Mouse (Mus musculus) midbrain, embryonic 11.5 days (tissue): Measurements from ENCODE around the gene Hoxa13. TPM values are rescaled to one million over a fixed set of nuclear protein-coding genes. Genes with fewer than 3 reads are reported as not detected.

Experiments
- ATAC-seq: fragments of 200-750 bp; cut with Nextera tagmentation; 2 replicates; pipeline ENCODE4 v1.8.0; 2017; ENCODE audit warnings: moderate TSS enrichment, moderate library complexity; ENCODE audit not compliant: low FRiP score
- DNase-seq: peaks from one replicate; pipeline ENCODE4 v3.0.0; 2015; ENCODE audit warnings: low spot score; ENCODE audit errors: missing footprints
- H3K27ac ChIP-seq: fragments of 300-500 bp; sonication (generic); 2 replicates; pipeline ENCODE4 v1.5.1; 2014; ENCODE audit warnings: low read depth, low read length
- H3K27me3 ChIP-seq: fragments of 300-500 bp; sonication (generic); 2 replicates; pipeline ENCODE4 v1.6.1; 2014; ENCODE audit warnings: mild to moderate bottlenecking, low read length, moderate library complexity, mixed read lengths; ENCODE audit not compliant: control insufficient read depth, insufficient read depth
- H3K36me3 ChIP-seq: fragments of 300-500 bp; sonication (generic); 2 replicates; pipeline ENCODE4 v1.6.1; 2014; ENCODE audit warnings: mild to moderate bottlenecking, low read length, moderate library complexity, mixed read lengths; ENCODE audit not compliant: control insufficient read depth, insufficient read depth
- H3K4me1 ChIP-seq: fragments of 300-500 bp; sonication (generic); 2 replicates; pipeline ENCODE4 v1.6.1; 2014; ENCODE audit warnings: low read length; ENCODE audit not compliant: control insufficient read depth, insufficient read depth
- H3K4me2 ChIP-seq: fragments of 300-500 bp; sonication (generic); 2 replicates; pipeline ENCODE4 v1.6.1; 2014; ENCODE audit warnings: mild to moderate bottlenecking, moderate library complexity
- H3K4me3 ChIP-seq: fragments of 300-500 bp; sonication (generic); 2 replicates; pipeline ENCODE4 v1.5.1; 2014; ENCODE audit warnings: low read depth, low read length
- H3K9ac ChIP-seq: fragments of 300-500 bp; sonication (generic); 2 replicates; pipeline ENCODE4 v1.6.1; 2014; ENCODE audit warnings: low read length
- H3K9me3 ChIP-seq: fragments of 300-500 bp; sonication (generic); 2 replicates; pipeline ENCODE4 v1.6.1; 2016; ENCODE audit warnings: low read length; ENCODE audit not compliant: control insufficient read depth
- WGBS: fragments of 180-500 bp; shearing (Covaris S2); extraction: QIAGEN DNeasy Blood & Tissue Kit; methylation state at CpG from one replicate; pipeline ENCODE4 v1.1.7; 2014; 5-methylcytosine and 5-hydroxymethylcytosine counted together
- polyA plus RNA-seq: library from polyadenylated mRNA; unstranded; fragments of >200 nt; fragmentation: Nextera tagmentation; extraction: Ambion mirVana; gene quantifications from 2 replicates; pipeline ENCODE4 v1.2.1, GENCODE M21; 2014

The Hoxa13 gene
- polyA plus RNA-seq, 1 experiment from 2014 or later: not detected

DNA sequence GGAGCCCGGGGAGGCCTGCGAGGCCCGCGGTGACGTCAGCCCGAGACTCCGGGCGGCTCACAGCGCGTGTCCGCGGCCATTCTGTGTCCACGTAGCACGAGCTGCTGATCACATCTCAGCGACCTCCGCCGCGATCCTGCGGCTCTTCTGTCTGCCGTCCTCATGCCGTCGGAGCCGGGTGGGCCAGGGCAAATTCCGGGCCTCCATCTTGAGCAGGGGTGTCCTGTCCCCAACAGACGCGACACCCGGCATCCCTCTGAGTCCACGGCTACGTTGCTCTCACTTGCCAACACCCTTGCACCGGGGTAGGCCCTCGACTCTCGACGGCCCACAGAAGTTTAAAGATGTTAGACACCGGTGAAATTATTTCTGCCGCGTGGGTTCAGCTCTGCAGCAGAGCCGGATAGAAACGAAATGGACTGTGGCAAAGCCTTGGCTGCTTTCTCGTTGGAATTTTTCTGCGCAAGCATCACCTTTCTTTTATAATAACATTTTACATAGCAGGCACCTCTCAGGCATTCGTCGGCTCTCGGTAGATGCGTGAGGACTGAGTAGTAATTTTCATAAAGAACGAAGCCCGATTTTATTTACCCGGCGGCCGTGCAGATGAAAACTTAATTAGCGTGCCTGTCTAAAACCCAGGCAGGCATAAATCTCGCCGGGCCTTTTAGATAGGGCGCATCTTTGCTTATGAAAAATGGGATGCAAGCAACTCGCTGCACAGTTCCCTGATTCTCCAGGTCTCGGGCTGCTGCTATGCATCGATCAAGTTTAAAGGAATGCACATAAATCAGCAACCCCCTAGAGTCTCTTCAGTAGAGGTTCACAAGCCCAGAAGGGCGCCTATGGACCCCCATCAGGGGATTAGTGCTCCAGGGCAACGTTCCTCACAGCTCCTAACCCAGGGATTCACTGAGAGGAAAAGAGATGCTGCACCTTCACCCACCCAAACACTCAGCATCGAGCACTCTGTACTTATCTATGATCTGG, 6.9 kb downstream of the Hoxa13 start:
- ATAC-seq: no peak

DNA sequence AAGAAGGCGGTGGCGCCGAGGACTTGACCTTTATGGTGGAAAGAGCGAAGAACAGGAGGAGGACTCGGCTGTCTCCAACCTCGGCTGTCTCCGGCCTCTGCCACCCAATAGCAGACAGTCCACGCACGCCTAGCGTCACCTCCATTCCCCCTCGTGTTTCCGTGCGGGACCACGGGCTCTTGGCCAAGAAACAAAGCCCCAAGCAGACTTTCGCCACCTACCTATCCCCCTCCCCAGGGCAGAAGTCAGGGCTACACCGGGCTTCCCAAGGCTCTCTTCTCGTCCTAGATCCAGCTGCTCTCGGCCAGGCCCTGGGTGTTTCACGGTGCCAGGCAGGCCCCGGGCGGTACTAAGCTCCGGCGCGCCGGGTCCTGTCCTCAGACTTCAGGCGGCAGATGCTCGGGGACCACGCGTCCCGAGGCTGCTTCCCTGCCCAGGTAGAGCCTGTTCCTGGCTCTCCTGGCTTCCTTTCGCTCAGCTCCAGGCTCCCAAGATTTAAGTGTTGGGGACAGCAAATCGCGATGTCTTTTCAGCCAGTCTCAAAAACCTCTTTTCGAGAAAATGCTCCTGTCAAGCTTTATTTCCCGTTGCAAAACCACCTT, 7.8 kb downstream of the Hoxa13 start:
- peak; percentile 95 for DNase-seq
- H3K4me1 ChIP-seq: no peaks in the 10 kb centered on the region
- no peaks in the 10 kb centered on the region for H3K36me3 ChIP-seq
- H3K9ac ChIP-seq: no peak overlapping the region
- no peak overlapping the region for H3K27ac ChIP-seq
- no peak overlapping the region for H3K4me3 ChIP-seq
- H3K9me3 ChIP-seq: no peaks in the 10 kb centered on the region
- no peak for ATAC-seq
- H3K4me2 ChIP-seq: no peak overlapping the region
- peaks cover 96% of the 10 kb centered on the region for H3K27me3 ChIP-seq
- 2% methylated on average over 35 of the region's 35 CpGs for WGBS

More for the DNA sequence above, 6.9 kb downstream of the Hoxa13 start:
- no peak overlapping the region for H3K4me3 ChIP-seq
- under 1% methylated on average over 59 of the region's 59 CpGs for WGBS
- H3K4me1 ChIP-seq: no peaks in the 10 kb centered on the region
- H3K36me3 ChIP-seq: no peaks in the 10 kb centered on the region
- DNase-seq: peak; percentile 98
- H3K27ac ChIP-seq: no peak overlapping the region
- H3K27me3 ChIP-seq: peaks cover 96% of the 10 kb centered on the region
- H3K9me3 ChIP-seq: no peaks in the 10 kb centered on the region
- no peak overlapping the region for H3K4me2 ChIP-seq
- no peak overlapping the region for H3K9ac ChIP-seq

DNA sequence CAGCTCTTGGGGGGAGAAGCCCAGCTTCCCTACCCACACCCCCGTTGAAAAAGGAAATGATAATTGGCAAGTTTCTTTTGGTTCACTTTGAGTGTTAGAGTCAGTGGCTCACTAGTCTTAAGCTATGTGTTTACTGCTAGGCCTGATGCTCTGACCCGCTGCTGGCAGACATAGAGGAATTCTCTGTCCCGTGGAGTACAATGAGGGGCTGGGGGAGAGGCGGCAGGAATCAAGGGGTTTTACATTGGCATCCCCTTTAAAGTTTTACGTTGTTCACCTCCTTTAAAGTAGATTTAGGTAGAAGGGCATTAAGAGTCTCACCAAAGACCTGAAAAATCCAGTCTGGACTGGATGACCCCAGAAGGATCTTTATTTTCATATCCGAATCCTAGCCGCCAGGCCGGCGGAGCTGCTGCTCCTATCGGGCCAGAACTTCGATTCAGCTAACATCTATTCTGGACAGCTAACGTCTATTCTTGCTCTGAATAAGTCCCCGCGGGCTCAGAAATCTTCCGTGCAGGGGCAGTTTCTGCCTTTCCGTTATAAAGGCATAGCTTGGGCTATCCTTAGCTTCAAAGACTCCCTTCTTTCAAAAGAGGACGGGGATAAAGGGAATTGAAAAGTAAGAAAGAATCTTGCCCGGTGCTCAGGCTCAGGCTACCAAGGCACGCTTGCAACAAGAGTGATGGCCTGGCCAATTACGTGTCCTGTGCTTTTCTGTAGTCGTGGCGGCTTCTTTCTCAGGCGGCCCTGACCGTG, 8.5 kb downstream of the Hoxa13 start:
- Histone ChIP-seq H3K36me3 (no peaks in the 10 kb centered on the region), H3K27ac (no peak overlapping the region), H3K4me1 (no peaks in the 10 kb centered on the region), H3K9ac (no peak overlapping the region), H3K4me3 (no peak overlapping the region), H3K27me3 (peaks cover 98% of the 10 kb centered on the region), H3K9me3 (no peaks in the 10 kb centered on the region), H3K4me2 (no peak overlapping the region)
- 2% methylated on average over 24 of the region's 24 CpGs for WGBS
- no peak for ATAC-seq
- peak; percentile 97 for DNase-seq

DNA sequence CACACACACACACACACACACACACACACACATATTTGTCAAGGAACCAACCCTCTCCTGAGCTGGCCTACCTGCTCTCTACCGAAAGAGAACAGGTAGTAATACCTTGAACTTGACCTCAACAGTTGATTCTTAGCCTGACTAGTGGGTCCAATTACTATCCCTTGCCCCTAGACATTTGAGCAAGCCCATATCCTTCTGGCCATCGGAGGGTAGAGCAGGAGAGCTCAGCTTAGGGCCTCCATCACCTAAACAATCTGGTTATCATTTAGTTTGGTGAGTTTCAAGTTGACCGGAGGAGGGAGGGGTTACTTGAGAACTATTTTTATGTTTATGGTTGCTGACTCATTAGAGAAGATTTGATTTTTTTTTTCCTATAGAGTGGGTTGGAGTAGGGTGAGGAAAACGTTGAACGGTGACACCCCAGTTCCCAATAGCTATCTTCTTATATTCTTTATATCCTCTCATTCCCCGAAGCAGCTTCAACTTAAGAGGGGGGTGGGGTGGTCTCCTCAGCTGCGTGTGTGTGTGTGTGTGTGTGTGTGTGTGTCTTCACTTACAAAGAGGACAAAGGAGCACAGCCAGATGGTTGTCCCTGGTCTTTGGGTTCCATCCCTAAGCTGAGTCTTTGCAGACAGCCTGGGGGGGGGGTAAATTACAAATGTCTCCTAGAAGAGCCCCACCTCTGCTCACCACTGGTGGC, 9.4 kb downstream of the Hoxa13 start:
- Histone ChIP-seq H3K27ac (no peak overlapping the region), H3K27me3 (peaks cover 100% of the 10 kb centered on the region), H3K4me3 (no peak overlapping the region), H3K36me3 (no peaks in the 10 kb centered on the region), H3K9me3 (no peaks in the 10 kb centered on the region), H3K4me1 (no peaks in the 10 kb centered on the region), H3K4me2 (no peak overlapping the region), H3K9ac (no peak overlapping the region)
- whole genome bisulfite sequencing: 12% methylated on average over 7 of the region's 7 CpGs
- ATAC-seq: no peak
- peak; percentile 93 for DNase-seq

DNA sequence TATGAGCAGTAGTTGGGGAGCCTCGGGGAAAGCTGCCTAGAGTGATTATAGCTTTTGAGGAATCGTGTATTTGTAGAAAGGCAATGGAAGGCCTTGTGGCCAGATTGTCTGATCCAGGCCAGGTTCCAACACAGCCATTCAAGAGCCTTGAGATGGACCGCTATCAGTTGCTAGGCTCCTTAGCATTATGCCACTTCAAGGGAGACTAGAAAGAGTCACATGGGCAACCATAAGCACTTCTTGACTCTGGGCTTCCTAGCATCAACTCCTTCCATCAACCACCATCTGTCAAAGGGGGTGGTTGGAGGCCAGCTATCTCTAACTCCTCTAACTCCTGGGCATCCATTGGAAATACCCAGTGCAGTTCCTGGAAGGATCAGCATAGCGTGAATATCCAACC, 10.9 kb downstream of the Hoxa13 start:
- Histone ChIP-seq H3K9me3 (no peaks in the 10 kb centered on the region), H3K27ac (no peak overlapping the region), H3K4me1 (no peaks in the 10 kb centered on the region), H3K27me3 (peaks cover 100% of the 10 kb centered on the region), H3K4me2 (no peak overlapping the region), H3K36me3 (no peaks in the 10 kb centered on the region), H3K9ac (no peak overlapping the region), H3K4me3 (no peak overlapping the region)
- ATAC-seq (no peak), DNase-seq (no peak)
- 0% methylated on average over 4 of the region's 4 CpGs for WGBS

DNA sequence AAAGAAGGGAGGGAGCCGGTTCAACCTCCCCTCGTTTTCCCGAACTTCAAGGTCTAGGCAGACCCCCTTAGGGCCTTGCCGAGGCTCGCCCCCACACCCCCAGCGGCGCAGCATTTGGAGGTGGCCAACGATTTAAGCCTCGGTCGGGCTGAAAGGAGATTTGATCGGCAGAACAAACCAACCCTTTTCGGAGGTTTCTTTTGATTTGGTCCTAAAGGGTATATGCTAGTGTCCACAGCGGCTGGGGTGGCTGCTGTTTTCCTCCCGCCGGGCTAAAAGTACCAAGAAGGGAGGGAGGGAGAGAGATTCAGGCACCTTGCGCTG, 11.3 kb downstream of the Hoxa13 start:
- H3K36me3 ChIP-seq: no peaks in the 10 kb centered on the region
- no peaks in the 10 kb centered on the region for H3K9me3 ChIP-seq
- no peak overlapping the region for H3K9ac ChIP-seq
- H3K4me2 ChIP-seq: no peak overlapping the region
- H3K4me1 ChIP-seq: no peaks in the 10 kb centered on the region
- DNase-seq (no peak), ATAC-seq (no peak)
- peaks cover 100% of the 10 kb centered on the region for H3K27me3 ChIP-seq
- 1% methylated on average over 15 of the region's 16 CpGs for WGBS
- no peak overlapping the region for H3K27ac ChIP-seq
- no peak overlapping the region for H3K4me3 ChIP-seq

DNA sequence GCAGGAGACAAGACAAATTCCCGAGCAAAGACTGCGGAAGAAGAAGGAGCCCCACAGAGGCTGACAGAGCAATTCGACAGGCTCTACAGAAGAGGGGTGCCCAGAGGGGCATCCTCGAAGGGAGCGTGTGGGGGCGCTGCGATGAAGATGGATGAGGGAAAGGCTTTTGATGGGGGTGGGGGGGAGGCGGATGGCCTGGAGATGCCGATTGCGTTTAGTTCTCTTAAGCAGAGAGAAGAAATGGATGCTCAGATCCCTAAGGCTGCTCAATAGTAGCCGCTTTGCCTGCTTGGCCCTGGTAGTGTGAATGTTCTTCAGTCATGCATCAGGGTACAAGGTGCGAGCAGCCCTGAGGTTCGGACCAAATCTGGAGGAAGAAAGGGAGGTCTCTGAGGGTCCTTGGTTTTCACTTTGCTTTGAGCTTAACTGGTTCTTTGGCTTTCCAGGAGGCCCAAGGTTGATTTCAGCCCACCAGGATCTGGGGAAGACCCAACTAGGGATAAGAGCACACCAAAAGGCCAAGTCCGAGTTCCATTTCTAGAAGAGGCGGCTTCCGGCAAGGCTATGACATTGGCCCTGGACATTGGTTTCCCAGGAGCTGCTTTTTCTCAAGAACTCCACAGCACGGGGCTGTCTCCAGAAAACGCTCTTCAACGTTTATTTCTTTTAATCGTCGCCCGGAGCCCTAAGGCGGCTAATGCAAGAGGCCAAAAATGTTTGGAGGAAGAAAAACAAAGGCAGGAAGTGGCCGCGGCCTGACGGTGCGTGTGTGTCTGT, 11.9 kb downstream of the Hoxa13 start:
- Histone ChIP-seq H3K27ac (no peak overlapping the region), H3K4me1 (no peaks in the 10 kb centered on the region), H3K36me3 (no peaks in the 10 kb centered on the region), H3K27me3 (peaks cover 99% of the 10 kb centered on the region), H3K4me2 (no peak overlapping the region), H3K4me3 (no peak overlapping the region), H3K9me3 (no peaks in the 10 kb centered on the region), H3K9ac (no peak overlapping the region)
- WGBS: 1% methylated on average over 27 of the region's 27 CpGs
- peak; percentile 94 for DNase-seq
- ATAC-seq: no peak
